Mouse (Mus musculus) gastrocnemius, postnatal 10 days (tissue): Measurements from ENCODE around the gene Rras2. TPM values are rescaled to one million over a fixed set of nuclear protein-coding genes. Genes with fewer than 3 reads are reported as not detected.

Experiments used
- DNase-seq: peaks from one replicate; pipeline ENCODE4 v3.0.0; 2021; ENCODE audit warnings: mixed read lengths
- total RNA-seq, 2 experiments: library from RNA; stranded (reverse); gene quantifications; 2 replicates each; pipeline ENCODE4 v1.2.3; 2021

Gene Rras2
- total RNA-seq, 2 experiments from 2014 or later: 23.6 to 25.1 TPM

DNA sequence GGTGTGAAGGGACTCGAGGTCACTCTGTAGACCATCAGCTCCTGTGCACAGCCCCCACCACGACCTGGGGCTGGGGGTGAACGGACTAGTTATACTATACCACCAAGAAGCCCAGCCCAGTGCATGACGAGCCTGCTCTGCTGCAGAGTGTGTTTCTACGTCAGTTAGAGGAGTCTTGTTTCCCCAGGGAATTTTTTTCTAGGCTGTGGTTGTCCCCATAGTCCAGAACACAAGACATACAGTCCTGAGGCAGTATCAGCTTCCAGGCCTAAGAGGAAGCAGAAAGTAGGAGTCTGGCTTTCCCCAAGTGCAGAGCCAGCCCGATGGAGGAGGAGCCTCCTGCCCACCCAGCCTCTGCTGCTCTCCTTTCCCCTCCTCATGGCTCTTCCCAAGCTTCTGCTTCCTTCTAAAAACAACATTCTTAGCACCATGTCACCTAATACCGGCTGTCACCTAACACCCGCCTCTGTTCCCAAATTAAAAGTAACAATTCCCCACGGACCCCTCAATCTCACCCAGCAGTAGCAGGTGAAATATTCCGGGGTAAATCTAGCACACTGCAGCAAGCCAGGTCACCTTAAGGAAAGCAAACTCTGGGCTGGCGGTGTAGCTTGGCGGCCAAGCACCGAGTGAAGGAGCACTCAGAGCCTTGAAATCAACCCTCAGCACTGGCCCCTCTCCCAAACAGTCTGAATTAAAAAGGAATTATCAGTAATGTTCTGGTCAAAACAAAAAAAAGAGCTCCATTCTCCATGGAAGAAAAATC is 45.5 kb downstream of the Rras2 start:
- DNase-seq: no peak

- DNase-seq: no peak
Measured at GRCm38 (mm10) chr7:114071395-114071794, 46.2 kb downstream of the Rras2 start.

GRCm38 (mm10) chr7:114070458-114070840 is 47.1 kb downstream of the Rras2 start:
- DNase-seq: no peak

DNA sequence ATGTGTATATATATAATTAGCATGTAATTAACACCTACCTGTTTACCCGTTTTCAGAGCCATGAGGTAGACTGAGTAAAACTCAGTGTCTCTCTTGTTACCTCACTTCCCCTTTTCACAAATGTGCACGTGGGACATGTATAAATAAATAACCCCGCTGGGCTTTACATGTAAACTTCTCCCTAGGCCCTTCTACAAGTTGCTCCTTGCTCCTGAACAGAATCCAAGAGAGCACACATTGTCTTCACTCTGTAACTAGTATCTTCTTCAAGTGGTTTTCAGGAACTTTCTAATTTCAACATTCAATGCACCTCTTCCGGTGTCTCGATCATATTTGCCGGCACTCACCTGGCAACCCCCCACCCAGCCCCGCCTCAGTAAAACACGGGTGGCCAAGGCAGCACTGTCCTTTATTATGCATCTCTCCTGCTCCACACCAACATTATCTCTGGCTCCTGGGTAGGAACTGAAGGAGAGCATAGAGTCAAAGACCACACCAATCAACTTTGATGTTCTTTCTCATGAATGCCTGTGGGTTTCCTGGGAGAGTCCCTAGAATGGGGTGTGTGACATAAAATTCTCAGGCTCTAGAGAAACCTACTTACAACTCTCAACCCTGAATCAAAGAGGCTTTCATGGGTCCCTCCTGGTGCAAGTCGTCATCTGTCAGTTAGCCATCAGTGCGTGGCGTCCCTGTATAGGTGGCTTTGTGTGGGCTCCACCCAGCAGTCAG is 47.7 kb downstream of the Rras2 start:
- DNase-seq: no peak

DNA sequence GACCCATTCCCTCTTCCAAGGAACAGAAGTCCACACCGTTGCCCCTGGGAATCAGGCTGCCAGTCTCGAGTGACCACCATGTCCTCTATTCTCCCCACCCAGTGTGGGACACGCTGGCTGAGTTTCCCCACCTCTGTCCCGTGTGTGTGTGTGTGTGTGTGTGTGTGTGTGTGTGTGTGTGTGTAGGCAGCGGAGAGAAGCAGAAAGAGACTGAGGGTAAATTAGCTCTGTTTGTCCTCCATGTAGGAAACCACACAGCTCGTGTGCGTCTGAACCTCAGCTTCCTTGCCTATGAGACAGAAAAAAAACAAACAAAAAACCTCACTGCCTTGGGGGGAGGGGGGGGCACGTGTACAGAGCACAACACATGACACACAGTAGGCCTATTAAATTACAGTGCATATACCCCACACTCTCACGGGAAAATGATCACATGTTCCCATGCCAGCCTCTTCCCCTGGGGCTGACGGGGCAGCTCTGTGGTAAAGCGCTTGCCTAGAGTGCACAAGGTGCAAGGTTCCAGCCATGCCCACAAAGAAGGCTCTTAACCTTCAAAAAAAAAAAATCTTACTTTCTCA is 48.5 kb downstream of the Rras2 start:
- no peak for DNase-seq

DNA sequence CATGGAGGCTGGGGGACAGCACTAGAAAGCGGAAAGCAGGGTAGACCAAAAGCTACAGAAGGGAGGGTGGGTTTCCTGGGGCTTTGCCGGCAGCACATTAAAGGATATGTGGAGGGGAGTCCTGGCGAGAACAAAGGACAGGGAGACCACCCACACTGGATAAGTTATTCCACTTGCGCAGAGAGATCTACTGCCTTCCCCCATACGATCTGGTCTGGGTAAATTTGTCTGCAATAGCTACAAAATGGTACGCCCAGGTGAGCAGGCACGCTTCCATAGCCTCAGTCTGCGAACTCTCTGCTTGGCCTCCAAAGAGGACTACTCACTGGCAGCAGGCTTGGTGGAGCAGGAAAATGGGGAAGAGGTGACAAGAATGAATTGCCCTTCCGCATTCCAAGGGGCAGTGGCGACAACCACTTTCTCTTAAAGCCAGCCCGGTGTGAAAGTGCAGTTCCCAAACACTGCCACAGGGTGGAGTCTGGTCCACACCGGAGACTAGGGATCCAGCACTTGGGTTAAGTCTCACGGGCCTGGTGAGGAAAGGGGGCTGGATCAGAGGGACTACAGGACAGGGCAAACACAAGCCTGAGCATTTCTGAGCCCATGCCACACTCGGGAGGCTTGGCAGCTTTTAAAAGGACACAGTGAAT is 50.9 kb downstream of the Rras2 start:
- DNase-seq: peak; percentile 76

DNA sequence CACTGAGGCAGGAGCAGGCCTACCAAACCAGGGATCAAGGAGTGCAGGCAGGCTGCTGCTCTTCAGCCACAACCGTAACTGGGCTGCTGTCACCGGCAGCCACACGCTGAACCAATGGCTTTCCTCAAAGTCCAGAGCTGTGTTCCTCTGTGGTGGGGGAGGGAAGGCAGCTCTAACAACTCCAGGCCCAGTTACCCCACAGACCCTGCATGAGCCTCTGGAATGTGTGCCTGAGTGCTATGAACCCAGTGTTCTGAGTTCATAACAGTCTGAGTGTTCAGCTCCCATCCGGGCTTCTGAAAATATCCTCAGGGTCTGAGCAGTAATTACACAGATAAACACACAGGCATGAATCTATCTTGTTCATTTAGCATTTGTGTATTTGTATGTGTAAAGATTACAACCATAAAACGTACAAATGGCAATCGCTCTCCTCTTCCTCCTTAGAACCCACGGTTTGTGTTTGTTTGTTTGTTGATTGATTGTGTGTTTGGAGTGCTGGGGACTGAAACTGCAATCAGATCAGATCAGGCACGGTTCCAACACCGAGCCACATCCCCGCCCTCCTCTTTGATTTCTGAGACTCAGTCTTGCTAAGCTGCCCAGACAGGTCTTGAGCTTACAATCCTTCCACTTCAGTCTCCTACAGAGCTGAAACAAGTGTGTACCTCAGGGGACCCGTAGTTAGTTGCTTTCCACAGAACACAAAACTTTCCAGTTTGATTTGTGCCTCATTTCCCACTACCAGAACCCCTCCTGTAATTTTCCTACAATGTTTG is 52.0 kb downstream of the Rras2 start:
- DNase-seq: no peak

GRCm38 (mm10) chr7:114063966-114064365 is 53.6 kb downstream of the Rras2 start:
- no peak for DNase-seq

DNA sequence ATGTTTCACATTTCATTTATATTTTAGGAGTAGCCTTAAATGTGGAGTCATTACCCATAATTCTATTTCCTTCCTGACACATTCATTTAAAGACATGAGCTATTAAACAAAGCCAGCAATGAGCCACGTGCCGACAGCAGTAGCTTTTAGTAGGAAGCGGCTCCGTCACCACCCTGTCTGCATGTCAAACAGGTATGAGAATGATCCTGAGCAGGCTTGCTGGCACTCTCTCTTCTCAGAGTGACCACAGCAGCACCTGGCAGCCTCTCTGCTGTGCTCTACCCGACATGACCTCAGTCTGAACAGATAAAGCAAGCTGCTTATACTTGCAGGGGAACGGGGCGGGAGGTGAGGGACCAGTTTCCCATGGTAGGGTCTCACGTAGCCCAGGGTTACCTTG is 54.0 kb downstream of the Rras2 start:
- no peak for DNase-seq

DNA sequence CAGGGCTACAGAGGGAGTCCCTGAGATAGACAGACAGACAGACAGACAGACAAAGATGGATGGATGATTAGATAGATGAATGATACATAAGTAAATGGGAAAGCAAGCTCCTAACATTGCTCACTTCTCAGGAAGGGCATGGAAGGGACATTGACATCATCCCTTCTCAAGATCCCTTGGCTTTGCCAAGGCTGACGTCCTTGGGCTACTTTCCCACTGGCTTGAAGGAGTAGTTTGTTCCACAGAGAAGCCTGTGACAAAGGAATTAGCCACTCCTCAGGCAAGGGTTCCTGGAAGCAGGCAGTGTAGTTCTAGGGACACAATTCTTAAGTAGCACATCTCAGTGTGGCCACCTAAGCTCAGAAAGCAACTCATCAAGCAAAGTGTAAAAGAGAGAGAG is 55.1 kb downstream of the Rras2 start:
- DNase-seq: peak; percentile 23

DNA sequence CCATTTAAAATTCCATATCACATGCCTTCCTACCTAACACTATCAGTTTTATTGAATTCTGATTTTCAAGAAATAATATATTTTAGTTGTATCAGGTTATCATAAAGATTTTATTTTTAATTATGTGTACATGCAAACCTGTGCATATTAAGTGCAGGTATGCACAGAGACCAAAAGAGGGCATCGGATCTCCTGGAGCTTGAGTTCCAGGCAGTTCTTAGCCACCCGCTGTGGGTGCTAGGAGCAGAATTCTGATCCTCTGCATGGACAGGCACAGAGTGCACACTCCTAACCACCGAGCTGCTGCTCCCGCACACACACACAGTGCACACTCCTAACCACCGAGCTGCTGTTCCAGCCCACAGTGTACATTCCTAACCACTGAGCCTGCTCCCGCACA is 57.1 kb downstream of the Rras2 start:
- no peak for DNase-seq

DNA sequence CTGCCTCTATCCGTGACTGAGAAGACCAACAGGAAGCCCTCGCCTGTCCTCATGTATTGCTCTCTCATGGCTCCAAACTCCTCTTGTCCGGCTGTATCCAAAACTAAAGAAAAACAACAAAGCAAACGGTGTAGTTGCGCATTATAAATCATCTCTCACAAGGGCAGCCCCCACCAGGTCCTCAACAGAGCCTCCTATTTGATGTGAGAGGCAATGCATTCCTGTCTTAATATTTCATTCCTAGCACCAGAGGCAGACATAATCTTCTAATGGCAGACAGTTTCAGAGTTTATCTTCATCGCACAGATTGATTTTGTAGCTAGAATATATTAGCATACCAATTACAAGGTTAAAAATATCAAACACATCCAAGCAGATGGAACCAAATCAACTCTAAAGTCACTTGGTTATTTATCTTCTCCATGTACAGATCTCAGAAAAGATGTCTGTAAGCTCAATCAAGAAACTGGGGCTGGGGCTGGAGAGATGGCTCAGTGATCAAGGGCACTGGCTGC is 58.6 kb downstream of the Rras2 start:
- DNase-seq: no peak

DNA sequence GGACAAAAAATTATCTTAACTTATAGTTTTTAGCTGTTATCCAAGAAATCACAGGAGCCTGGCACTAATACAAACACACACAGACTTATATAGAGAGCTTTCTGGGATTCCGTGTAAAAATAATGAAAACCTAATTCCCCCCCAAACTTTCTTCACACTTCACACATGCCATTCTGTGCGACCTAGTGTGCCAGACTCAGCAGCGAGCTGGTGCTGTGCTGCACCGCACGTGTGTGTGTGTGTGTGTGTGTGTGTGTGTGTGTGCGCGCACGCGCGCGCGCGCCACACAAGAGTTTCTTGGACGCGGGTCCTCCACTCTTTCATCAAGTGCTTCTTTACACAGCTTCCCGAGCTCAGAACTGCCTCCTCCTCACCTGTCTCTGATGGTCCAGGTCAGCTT is 59.4 kb downstream of the Rras2 start:
- DNase-seq: no peak

- DNase-seq: no peak
Measured at GRCm38 (mm10) chr7:114053720-114054119, 63.9 kb downstream of the Rras2 start.

GRCm38 (mm10) chr7:114045814-114046213 is 71.8 kb downstream of the Rras2 start:
- DNase-seq: no peak

DNA sequence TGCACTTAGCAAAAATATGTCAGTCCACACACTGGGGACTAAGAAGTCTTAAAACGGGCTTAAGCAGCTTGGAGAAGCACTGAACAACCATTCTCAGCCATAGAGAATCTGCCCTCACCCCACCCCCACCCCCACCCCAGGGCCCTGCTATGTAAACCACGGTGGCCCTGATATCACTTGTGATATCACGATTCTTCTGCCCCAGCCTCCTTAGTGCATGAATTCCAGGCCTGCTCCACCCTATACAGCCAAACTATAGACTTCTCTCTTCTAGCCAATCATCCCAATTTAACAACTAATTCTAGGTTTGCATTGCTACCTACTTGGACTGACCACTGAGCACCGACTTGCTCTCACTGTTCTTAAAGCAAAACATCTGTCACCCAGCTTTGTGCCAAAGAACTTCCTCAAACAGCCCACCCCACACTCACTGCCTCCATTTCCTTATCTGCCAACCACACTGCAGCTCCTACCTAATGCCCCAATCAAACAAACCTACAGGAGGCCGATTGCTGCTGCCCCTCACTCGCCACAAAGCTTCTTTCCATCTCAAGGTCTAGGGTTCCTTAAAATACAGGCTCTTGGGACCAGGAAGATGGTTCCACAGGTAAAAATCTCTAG is 73.5 kb downstream of the Rras2 start:
- DNase-seq: no peak

DNA sequence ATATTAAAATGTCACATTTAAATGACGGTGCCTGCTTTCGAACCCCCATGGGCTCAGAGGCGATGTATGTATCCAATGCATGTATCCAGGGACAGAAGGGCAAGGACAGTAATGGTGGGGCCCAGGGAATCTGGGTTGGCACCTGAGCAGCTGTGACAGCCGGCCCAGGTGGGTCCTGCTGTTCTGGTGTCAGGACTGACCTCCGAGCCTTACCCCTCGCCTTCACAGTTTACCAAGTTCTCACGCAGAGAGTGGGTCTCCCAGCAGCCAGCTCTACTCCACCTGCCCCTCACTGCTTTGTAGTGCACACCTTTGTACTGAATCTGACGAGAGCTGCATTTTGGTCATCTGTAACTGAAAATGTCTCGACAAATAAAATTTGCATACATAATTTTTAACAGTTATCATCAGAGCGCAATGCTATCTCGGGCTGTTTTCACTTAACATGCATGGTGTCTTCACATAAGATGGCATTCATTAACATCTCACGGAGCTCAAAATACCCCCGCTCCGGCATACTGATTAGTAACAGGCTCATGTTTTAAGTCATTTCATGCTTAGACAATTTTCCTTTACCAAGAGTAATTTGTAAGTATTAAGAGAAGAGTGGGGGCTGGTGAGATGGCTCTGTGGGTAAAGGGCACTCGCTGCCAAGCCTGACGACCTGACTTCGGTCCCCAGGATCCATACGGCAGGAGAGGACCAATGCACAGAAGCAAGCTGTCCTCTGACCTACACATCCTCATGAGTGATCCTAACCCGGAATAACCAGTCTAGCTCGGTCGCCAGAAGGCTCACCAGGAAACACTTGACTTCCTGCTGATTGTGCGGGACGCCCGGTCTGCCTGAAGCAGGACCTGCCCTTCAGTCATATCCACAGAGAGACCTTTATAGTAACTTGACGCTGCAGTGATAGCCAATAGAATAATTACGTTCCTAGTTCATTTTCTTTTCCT is 74.3 kb downstream of the Rras2 start:
- DNase-seq: no peak

- DNase-seq: no peak
Measured at GRCm38 (mm10) chr7:114041349-114041748, 76.2 kb downstream of the Rras2 start.

GRCm38 (mm10) chr7:114037237-114037636 is 80.3 kb downstream of the Rras2 start:
- no peak for DNase-seq

GRCm38 (mm10) chr7:114029596-114029995 is 88.0 kb downstream of the Rras2 start:
- peak; percentile 58 for DNase-seq
